Mouse (Mus musculus) adrenal gland, postnatal 14 days (tissue): Measurements from ENCODE around the gene Gfra4. TPM values are rescaled to one million over a fixed set of nuclear protein-coding genes. Genes with fewer than 3 reads are reported as not detected.
A peak's percentile ranks its signal among the peaks of the same experiment; 100 is the strongest.

Experiments
- DNase-seq: peaks from one replicate; pipeline ENCODE4 v3.0.0; 2021; ENCODE audit warnings: mixed read lengths
- long read RNA-seq, 2 experiments: library from polyadenylated mRNA; stranded (forward); transcript quantifications; one replicate each; pipeline ENCODE4 v2.0.0; 2021
- total RNA-seq: library from RNA; stranded (reverse); gene quantifications from 2 replicates; pipeline ENCODE4 v1.2.3, GENCODE M21; 2021

Gfra4 gene
- total RNA-seq: 9.2 and 12.9 TPM in 2 replicates
- long read RNA-seq, experiment 1, transcript Gfra4-208 (4 exons, 1,125 nt): major isoform, 5 of 19 reads
- long read RNA-seq, experiment 1, partial matches to known transcripts: 7 of 19 reads
- long read RNA-seq, experiment 1, other reads (novel, unspliced or antisense): 5 of 19 reads
- long read RNA-seq, experiment 2, partial matches to known transcripts: 5 of 15 reads
- long read RNA-seq, experiment 2, other reads (novel, unspliced or antisense): 6 of 15 reads

GRCm38 (mm10) chr2:131042988-131043387 is at the start of gene Gfra4:
TSS of gene Gfra4 (minus strand) at chr2:131043088.
- DNase-seq: no peak

GRCm38 (mm10) chr2:131090852-131091251 is 48.0 kb upstream of the Gfra4 start:
- peak; percentile 43 for DNase-seq

GRCm38 (mm10) chr2:131089634-131090033 is 46.7 kb upstream of the Gfra4 start:
- no peak for DNase-seq

- no peak for DNase-seq
These were observed 45.7 kb upstream of the Gfra4 start for GRCm38 (mm10) chr2:131088581-131088980.

- no peak for DNase-seq
These were observed 43.9 kb upstream of the Gfra4 start, which contains the start of gene Siglec1 for GRCm38 (mm10) chr2:131086667-131087390. TSS of gene Siglec1 (minus strand) at chr2:131086765.

- no peak for DNase-seq
These were observed 41.3 kb upstream of the Gfra4 start for GRCm38 (mm10) chr2:131084206-131084605.

GRCm38 (mm10) chr2:131080507-131080906 is 37.6 kb upstream of the Gfra4 start:
- DNase-seq: no peak

- DNase-seq: no peak
These were observed 29.6 kb upstream of the Gfra4 start for GRCm38 (mm10) chr2:131072536-131072935.

- DNase-seq: peak; percentile 57
These were observed 24.6 kb upstream of the Gfra4 start for GRCm38 (mm10) chr2:131067481-131067880.

- no peak for DNase-seq
These were observed 23.5 kb upstream of the Gfra4 start for GRCm38 (mm10) chr2:131066342-131066741.

GRCm38 (mm10) chr2:131063404-131063864 is 20.5 kb upstream of the Gfra4 start, which contains the start of gene Adam33:
TSS of gene Adam33 (minus strand) at chr2:131063814.
- peak; percentile 57 for DNase-seq

GRCm38 (mm10) chr2:131061607-131062006 is 18.7 kb upstream of the Gfra4 start:
- DNase-seq: no peak

- no peak for DNase-seq
These were observed 17.9 kb upstream of the Gfra4 start for GRCm38 (mm10) chr2:131060784-131061183.

- peak; percentile 59 for DNase-seq
These were observed 17.1 kb upstream of the Gfra4 start for GRCm38 (mm10) chr2:131059781-131060540.

GRCm38 (mm10) chr2:131059377-131059776 is 16.5 kb upstream of the Gfra4 start:
- peak; percentile 76 for DNase-seq

- no peak for DNase-seq
These were observed 15.8 kb upstream of the Gfra4 start for GRCm38 (mm10) chr2:131058672-131059071.

GRCm38 (mm10) chr2:131056191-131056590 is 13.3 kb upstream of the Gfra4 start:
- DNase-seq: no peak

GRCm38 (mm10) chr2:131055631-131056030 is 12.7 kb upstream of the Gfra4 start:
- DNase-seq: peak; percentile 81

- DNase-seq: no peak
These were observed 11.9 kb upstream of the Gfra4 start for GRCm38 (mm10) chr2:131054646-131055264.

GRCm38 (mm10) chr2:131053851-131054645 is 11.2 kb upstream of the Gfra4 start:
- DNase-seq: no peak

GRCm38 (mm10) chr2:131052862-131053418 is 10.1 kb upstream of the Gfra4 start:
- no peak for DNase-seq
